Mouse (Mus musculus): ENCODE measurements at regions not wholly inside any gene's neighbourhood (a gene's known extent, or its start where the extent isn't known, plus 50 kb on each side); places are given as distances from the start of the nearest gene placed in this dataset.

DNA sequence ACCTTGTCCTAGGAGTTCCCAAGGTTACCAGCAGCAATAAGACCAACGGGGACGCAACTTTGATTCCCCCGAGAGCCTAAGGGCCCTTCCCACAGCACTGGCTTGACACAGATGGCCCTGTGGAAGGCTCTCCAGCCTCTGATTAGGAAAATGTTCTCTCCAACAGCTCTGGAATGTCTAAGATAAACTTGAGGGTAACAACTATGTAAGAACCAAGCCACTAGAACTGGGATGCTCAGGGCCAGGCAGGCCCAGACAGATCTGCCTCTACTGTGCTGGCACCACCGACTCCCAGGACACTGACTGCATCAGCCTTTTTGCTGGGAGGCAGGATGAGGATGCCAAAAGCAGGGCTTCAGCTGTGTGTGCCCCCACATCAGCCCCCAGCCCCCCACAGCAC lies 61.9 kb upstream of the Laptm4a start:
- no peak overlapping the region for H3K4me2 ChIP-seq
- no peak overlapping the region for H3K4me3 ChIP-seq (replicated peaks)
- no peaks in the 10 kb centered on the region for H3K36me3 ChIP-seq (replicated peaks)
- no peaks in the 10 kb centered on the region for H3K9me3 ChIP-seq (replicated peaks)
- no peaks in the 10 kb centered on the region for H3K4me1 ChIP-seq (replicated peaks)
- peaks cover 9% of the 10 kb centered on the region; the same call in 1 of the 2 replicates for H3K27me3 ChIP-seq
- no peak overlapping the region for H3K9ac ChIP-seq
- no peak overlapping the region for H3K27ac ChIP-seq (replicated peaks)
- no peak for ATAC-seq (ENCODE audit: insufficient read depth)
- WGBS (ENCODE audit: insufficient replicate concordance), result 64% methylated on average over 4 of the region's 4 CpGs

DNA sequence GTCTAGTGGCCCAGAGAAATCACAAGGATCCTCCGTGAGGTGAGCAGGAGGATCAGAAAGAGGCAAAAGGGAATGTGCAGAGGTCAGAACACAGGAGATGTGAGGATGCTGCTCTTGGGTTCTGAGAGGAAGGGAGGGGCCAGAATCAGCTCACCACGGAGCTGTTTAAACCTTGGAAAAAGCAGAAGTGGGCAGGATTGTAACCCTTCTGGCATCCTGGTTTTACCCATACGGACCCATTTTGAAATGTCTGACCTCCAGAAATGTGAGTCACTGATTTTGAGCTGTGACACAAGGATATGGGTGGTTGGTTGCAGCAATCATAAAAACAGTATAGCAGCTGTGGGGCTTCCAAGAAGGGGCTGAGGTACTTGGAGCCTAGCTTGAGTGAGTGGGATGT lies 56.6 kb upstream of the Laptm4a start:
- no peak for ATAC-seq (ENCODE audit: insufficient read depth)
- 12% methylated on average over 3 of the region's 3 CpGs for WGBS (ENCODE audit: insufficient replicate concordance)
- no peaks in the 10 kb centered on the region for H3K4me1 ChIP-seq (replicated peaks)
- H3K27ac ChIP-seq (replicated peaks), result no peak overlapping the region
- H3K36me3 ChIP-seq (replicated peaks), result no peaks in the 10 kb centered on the region
- H3K9me3 ChIP-seq (replicated peaks), result no peaks in the 10 kb centered on the region
- no peak overlapping the region for H3K4me2 ChIP-seq
- H3K9ac ChIP-seq, result no peak overlapping the region
- no peak overlapping the region for H3K4me3 ChIP-seq (replicated peaks)
- peaks cover 19% of the 10 kb centered on the region for H3K27me3 ChIP-seq

DNA sequence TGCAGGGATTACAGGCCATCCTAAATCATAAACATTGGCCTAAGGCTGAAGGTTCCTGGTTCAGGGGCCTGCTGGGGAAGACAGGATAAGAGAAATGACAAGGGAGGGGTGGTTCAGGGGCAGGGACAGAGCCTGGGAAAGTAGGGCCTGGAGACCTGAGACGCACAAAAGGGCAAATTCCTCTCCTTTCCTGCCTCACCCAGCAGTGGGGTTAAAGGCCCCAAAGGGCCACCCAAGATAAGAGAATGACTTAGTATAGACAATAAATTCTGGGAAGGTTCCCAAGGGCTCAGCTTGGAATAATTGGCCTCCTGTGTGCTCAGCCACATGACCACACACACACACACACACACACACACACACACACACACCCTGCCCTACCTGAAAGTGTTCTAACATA lies 56.2 kb upstream of the Laptm4a start:
- Histone ChIP-seq H3K9ac (no peak overlapping the region), H3K36me3 (replicated peaks) (no peaks in the 10 kb centered on the region), H3K4me3 (replicated peaks) (no peak overlapping the region), H3K27ac (replicated peaks) (no peak overlapping the region), H3K4me2 (no peak overlapping the region), H3K9me3 (replicated peaks) (no peaks in the 10 kb centered on the region), H3K4me1 (replicated peaks) (no peaks in the 10 kb centered on the region), H3K27me3 (peaks cover 19% of the 10 kb centered on the region)
- WGBS (ENCODE audit: insufficient replicate concordance), result 25% methylated on average over 1 of the region's 1 CpGs
- no peak for ATAC-seq (ENCODE audit: insufficient read depth)

DNA sequence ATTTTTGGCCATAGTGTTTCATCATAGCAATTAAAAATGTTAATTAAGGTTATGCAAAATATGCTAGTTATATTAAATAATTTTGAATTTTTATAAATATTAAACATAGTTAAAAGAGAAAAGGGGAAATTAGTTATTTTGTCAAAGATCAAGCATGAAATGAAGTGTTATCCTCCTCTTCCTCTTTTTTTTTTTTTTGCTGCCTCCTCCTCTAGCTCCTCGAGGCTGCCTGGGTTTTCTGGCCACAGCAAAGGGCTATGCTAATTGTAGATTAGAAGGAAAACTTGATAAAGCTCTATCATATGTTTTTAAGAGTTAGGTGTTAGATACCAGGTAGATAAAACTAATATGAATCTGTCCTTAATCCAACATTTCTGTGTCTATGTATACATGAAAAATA lies 54.4 kb upstream of the Laptm4a start:
- no peak for ATAC-seq (ENCODE audit: insufficient read depth)
- H3K27me3 ChIP-seq, result peaks cover 22% of the 10 kb centered on the region
- no peak overlapping the region for H3K27ac ChIP-seq (replicated peaks)
- WGBS (ENCODE audit: insufficient replicate concordance), result 3% methylated on average over 1 of the region's 1 CpGs
- H3K36me3 ChIP-seq (replicated peaks), result no peaks in the 10 kb centered on the region
- no peaks in the 10 kb centered on the region for H3K9me3 ChIP-seq (replicated peaks)
- no peak overlapping the region for H3K9ac ChIP-seq
- no peaks in the 10 kb centered on the region for H3K4me1 ChIP-seq (replicated peaks)
- H3K4me3 ChIP-seq (replicated peaks), result no peak overlapping the region
- no peak overlapping the region for H3K4me2 ChIP-seq

DNA sequence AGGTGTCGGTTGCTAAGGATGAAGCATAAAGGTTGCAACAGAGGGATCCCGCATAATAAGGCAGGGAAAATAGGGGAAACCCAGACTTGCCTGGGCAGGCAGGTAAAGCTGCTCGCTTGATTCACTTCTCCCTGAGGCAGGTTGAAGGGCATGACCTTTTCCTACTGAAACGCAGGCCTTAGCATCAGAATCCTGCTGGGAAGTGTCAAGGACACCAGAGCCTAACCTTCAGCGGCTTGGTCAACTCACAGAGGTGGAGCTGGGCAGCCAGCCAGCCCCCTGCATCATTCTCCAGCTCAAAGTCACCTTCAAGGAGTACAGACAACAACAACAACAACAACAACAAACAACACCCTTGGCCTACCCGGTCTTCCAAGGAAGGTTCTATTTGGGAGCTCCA lies 52.8 kb upstream of the Laptm4a start:
- Histone ChIP-seq H3K4me2 (no peak overlapping the region), H3K9me3 (replicated peaks) (no peaks in the 10 kb centered on the region), H3K27me3 (peaks cover 14% of the 10 kb centered on the region), H3K27ac (replicated peaks) (no peak overlapping the region), H3K4me1 (replicated peaks) (no peaks in the 10 kb centered on the region), H3K4me3 (replicated peaks) (no peak overlapping the region), H3K9ac (no peak overlapping the region), H3K36me3 (replicated peaks) (no peaks in the 10 kb centered on the region)
- no peak for ATAC-seq (ENCODE audit: insufficient read depth)
- WGBS (ENCODE audit: insufficient replicate concordance), result 52% methylated on average over 6 of the region's 6 CpGs

DNA sequence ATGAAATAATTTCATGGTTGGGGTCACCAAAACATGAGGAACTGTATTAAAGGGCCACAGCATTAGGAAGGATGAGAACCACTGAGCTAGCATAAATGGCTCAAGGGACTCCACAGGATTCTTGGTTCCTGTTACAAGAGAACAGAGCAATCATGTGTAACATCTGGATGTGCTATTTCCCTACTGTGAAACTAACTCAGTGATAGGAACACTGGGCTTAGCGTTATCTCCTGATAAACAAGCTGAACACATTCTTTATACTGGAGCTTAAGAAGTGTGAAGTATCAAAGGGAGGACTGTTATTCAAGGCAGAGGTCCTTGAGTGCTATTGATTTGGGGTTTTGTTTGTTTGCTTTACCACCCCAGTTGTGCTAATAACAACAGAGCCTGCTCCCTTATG lies 52.3 kb upstream of the Laptm4a start:
- Histone ChIP-seq H3K27ac (replicated peaks) (no peak overlapping the region), H3K9ac (no peak overlapping the region), H3K4me2 (no peak overlapping the region), H3K27me3 (peaks cover 13% of the 10 kb centered on the region), H3K9me3 (replicated peaks) (no peaks in the 10 kb centered on the region), H3K4me1 (replicated peaks) (no peaks in the 10 kb centered on the region), H3K36me3 (replicated peaks) (no peaks in the 10 kb centered on the region), H3K4me3 (replicated peaks) (no peak overlapping the region)
- no peak for ATAC-seq (ENCODE audit: insufficient read depth)
- 24% methylated on average over 1 of the region's 1 CpGs for WGBS (ENCODE audit: insufficient replicate concordance)
